Mouse (Mus musculus): ENCODE results near the gene Pglyrp4. TPM values are rescaled to one million over a fixed set of nuclear protein-coding genes. Genes with fewer than 3 reads are reported as not detected.
"Not testable (repeated sequence)": the region's sequence is repeated elsewhere in the genome, so short reads cannot be mapped to it uniquely, and the experiment has no call there.

Gene Pglyrp4
- total RNA-seq (2021): not detected
- long read RNA-seq, experiment 1: 0 reads
- long read RNA-seq, experiment 2: 0 reads

DNA sequence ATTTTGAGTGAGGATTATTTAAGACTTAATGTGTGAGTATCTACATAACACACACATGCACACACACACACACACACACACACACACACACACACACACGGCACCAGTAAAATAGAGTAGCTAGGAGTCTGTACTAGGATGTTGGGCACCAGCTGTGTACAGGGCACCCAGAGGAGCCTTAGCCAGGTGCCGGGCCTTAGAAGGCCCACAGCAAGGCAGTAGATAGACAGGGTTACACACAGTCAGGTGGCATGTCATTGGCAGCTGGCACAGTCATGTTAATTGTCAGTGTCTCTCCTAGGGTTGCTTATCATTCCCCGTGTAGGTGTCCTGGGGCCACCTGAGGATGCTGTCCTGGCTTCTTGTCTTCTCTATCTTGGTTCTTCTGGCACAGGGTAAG, at the start of gene Pglyrp4:
Gene Pglyrp4, plus strand, starts transcription at position 301 of the 400 bp plus-strand sequence.
- no peak for TF ChIP-seq CTCF (IDR thresholded peaks at IDR 0.05)
- intact Hi-C loops (cut with DNase I): no loop called here
- Histone ChIP-seq H3K27ac (no peak within 1 kb of the TSS), H3K4me3 (no peak within 1 kb of the TSS)
- DNase-seq (ENCODE audit: extremely low spot score in 1 of 2, low spot score in 2 of 2): no peak

DNA sequence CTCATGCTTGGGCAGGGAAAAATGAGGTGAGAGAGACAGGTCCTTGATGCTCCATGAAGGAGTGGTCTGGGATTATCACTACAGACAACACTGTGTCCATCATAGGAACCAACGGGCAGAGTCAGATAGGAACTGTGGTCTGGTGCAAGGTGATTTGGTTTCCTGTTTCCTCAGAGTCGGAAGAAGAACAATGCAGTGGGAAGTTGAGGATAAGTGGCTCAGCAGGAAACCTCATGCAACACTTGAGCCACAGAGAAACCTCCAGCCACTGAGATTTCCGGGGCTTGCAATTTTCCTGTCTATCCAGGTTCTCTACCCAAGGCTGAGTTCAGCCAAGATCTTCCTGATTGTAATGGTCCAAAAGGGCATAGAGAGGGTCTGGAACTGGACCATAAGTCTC, 48.0 kb upstream of the Pglyrp4 start:
- H3K4me3 ChIP-seq: no peak overlapping the region
- no peak for DNase-seq (ENCODE audit: extremely low spot score in 1 of 2, low spot score in 2 of 2)
- TF ChIP-seq CTCF (IDR thresholded peaks at IDR 0.05): no peak
- H3K27ac ChIP-seq: no peak overlapping the region
- intact Hi-C loops (cut with DNase I): no loop called here

DNA sequence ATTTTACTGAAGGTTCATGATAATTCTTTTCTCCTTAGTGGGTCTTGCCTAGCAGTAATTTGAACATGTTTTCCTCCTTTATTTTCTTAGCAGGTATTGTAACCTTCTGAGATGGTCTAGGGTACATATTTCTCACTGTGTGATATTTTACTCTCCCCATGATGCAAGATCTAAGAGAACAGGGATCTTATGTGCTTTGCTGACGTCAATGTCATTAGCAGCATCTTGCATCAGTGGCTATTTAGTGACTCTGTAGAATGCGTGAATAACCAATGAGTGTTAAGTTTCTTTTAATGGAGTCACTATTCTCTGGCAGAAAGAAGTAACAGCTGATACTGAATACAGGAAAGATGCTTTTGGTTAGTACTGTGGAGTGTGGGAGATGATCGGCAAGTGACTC, 42.8 kb upstream of the Pglyrp4 start:
- Histone ChIP-seq H3K27ac (no peak overlapping the region), H3K4me3 (no peak overlapping the region)
- DNase-seq (ENCODE audit: extremely low spot score in 1 of 2, low spot score in 2 of 2): no peak
- intact Hi-C loops (cut with DNase I): no loop called here
- TF ChIP-seq CTCF (IDR thresholded peaks at IDR 0.05): no peak

DNA sequence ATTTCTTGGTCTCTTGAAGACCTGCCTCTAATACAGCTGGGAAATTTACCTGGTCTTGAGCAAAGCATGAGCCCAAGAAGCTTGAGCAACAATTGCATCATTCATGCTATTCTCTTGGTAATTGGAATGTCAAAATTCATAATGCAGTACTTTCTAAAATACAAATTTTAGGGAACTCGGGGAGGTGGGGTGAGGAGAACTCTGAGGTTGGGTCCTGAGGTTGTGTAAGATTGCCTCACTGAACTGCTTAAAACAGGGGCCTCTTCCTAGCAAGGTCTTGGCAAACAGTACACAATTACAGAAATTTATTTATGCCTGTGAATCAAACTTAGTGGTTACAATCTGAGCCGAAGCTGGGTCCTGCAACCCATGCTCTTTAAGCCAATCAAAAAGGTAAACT, 39.9 kb upstream of the Pglyrp4 start:
- intact Hi-C loops (cut with DNase I): no loop called here
- no peak for TF ChIP-seq CTCF (IDR thresholded peaks at IDR 0.05)
- no peak for DNase-seq (ENCODE audit: extremely low spot score in 1 of 2, low spot score in 2 of 2)
- Histone ChIP-seq H3K4me3 (no peak overlapping the region), H3K27ac (no peak overlapping the region)

DNA sequence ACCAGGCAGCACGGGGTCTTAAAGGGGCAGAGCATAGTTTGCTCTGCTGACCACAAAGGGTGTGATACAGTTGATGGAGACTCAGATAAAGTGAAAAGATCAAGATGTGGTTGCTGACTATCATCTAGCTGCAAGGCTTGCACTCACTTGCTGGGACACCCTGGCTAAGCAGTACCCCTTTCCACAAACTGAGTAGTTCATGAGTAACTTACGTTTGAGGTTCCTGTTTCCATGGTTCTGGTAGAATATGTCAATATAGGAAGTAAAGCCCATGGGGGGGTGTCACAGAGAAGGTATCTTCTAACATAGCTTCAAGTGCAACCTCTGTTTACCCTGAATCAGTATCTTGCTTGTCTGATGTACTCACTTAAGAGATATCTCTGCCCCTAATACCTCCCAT, 33.2 kb upstream of the Pglyrp4 start:
- intact Hi-C loops (cut with DNase I): no loop called here
- no peak for DNase-seq (ENCODE audit: extremely low spot score in 1 of 2, low spot score in 2 of 2)
- no peak for TF ChIP-seq CTCF (IDR thresholded peaks at IDR 0.05)
- Histone ChIP-seq H3K27ac (no peak overlapping the region), H3K4me3 (no peak overlapping the region)

DNA sequence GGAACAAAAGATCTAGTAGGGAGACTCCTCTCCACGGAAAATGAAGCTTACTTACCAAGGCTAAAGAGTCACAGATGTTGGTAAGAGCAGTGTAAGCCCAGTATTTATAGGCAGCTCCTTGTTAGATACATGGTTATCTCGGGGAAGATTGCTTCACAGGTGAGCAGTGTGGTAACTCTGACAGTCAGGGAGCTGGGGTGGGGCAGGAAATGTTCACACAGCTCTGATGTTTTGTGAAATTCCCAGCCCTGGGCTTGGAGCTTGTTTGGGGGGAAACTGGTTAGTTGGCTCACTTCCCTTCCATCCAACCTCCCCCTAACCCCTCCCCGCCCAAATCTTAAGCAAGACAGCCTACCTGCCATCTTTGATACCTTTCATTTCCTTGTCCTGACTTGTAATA, 31.1 kb upstream of the Pglyrp4 start, which contains the start of gene S100a9:
Gene S100a9, minus strand, starts transcription at position 109 of the 400 bp plus-strand sequence.
- Histone ChIP-seq H3K27ac (no peak within 1 kb of the TSS), H3K4me3 (no peak within 1 kb of the TSS)
- no peak for DNase-seq (ENCODE audit: extremely low spot score in 1 of 2, low spot score in 2 of 2)
- TF ChIP-seq CTCF (IDR thresholded peaks at IDR 0.05): no peak
- intact Hi-C loops (cut with DNase I): no loop called here

- no peak for TF ChIP-seq CTCF (IDR thresholded peaks at IDR 0.05)
- intact Hi-C loops (cut with DNase I): no loop called here
- Histone ChIP-seq H3K4me3 (no peak overlapping the region), H3K27ac (no peak overlapping the region)
- no peak for DNase-seq (ENCODE audit: extremely low spot score in 1 of 2, low spot score in 2 of 2)
Observed at GRCm38 (mm10) chr3:90702244-90702643, 24.5 kb upstream of the Pglyrp4 start.

GRCm38 (mm10) chr3:90708523-90709202, 18.0 kb upstream of the Pglyrp4 start:
- Histone ChIP-seq H3K27ac (no peak overlapping the region), H3K4me3 (no peak overlapping the region)
- TF ChIP-seq CTCF (IDR thresholded peaks at IDR 0.05): peak; percentile 89
- intact Hi-C loops (cut with DNase I): loop anchor here (1.0 to 5.0 kb wide), 3 partner anchors 56 to 296 kb away; partner anchors contain the start of genes S100a7a and Snapin
- DNase-seq (ENCODE audit: extremely low spot score in 1 of 2, low spot score in 2 of 2): peak; percentile 13 to 22

GRCm38 (mm10) chr3:90709591-90710460, 16.9 kb upstream of the Pglyrp4 start:
- peak; percentile 79 to 86 for DNase-seq (ENCODE audit: extremely low spot score in 1 of 2, low spot score in 2 of 2)
- Histone ChIP-seq H3K4me3 (no peak overlapping the region), H3K27ac (no peak overlapping the region)
- intact Hi-C loops (cut with DNase I): loop anchor here (1.0 to 5.0 kb wide), 3 partner anchors 58 to 298 kb away; partner anchors contain the start of genes S100a7a and Snapin
- peak; percentile 98 for TF ChIP-seq CTCF (IDR thresholded peaks at IDR 0.05)

DNA sequence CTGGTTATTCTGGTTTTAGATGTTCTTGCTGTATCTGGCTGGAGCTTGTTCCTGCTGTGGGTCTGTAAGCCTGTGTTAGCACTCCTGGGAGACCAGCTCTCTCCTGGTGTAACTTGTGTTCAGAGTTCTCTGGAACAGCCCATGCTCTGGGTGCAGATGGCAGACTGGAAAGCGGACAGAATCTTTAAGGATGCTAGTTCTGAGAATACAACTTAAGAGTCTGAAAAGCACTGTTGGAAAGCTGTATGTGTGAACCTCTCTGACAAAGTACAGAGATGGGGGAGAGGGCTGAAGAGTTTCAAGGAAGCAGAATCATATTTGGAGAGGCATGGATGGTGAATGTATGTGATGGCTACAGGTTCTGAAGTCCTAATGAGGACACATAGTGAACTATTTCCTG, 23.0 kb downstream of the Pglyrp4 start:
- DNase-seq (ENCODE audit: extremely low spot score in 1 of 2, low spot score in 2 of 2): no peak
- no peak for TF ChIP-seq CTCF (IDR thresholded peaks at IDR 0.05)
- Histone ChIP-seq H3K4me3 (no peak overlapping the region), H3K27ac (no peak overlapping the region)
- intact Hi-C loops (cut with DNase I): no loop called here

DNA sequence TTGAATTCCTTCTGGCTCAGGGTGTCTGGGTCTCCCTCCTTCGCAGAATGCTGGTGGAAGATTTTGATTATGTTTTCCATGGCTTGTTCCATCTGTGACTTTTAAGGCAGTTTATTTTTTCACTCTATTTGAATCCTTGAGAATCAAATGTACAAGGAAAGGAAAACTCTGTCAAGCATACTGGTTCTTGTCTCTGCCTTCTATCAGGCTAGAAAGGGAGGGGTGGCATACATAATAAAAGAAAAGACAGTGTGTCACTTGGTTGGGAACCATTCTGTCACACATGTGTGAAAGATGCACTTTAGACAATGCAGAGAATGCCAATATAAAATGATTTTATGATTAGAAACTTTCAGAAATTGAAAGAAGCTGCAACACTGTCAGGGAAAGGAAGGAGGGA, 51.1 kb downstream of the Pglyrp4 start, which contains the start of gene Gm5849:
Gene Gm5849, minus strand, starts transcription at position 101 of the 400 bp plus-strand sequence.
- intact Hi-C loops (cut with DNase I); H3K4me3 ChIP-seq; DNase-seq (ENCODE audit: extremely low spot score in 1 of 2, low spot score in 2 of 2); H3K27ac ChIP-seq: not testable (repeated sequence)

Other genes starting within 250 kb of the Pglyrp4 start
- 10 to 100 TPM; 48.8 to 50.9 TPM for gene Snapin, start 235.9 kb upstream of the Pglyrp4 start, total RNA-seq (2021)
- 100 to 1,000 TPM; 164 TPM for gene Chtop, start 217.4 kb upstream of the Pglyrp4 start, total RNA-seq (2021)
- 100 to 1,000 TPM; 119 to 123 TPM for gene S100a1, start 212.5 kb upstream of the Pglyrp4 start, total RNA-seq (2021)
- gene S100a13, start 212.5 kb upstream of the Pglyrp4 start, total RNA-seq (2021): 10 to 100 TPM; 15.4 to 18.1 TPM
- under 1 TPM in 1 of 2 experiments, not detected in 1; 0.34 TPM for gene S100a14, start 200.1 kb upstream of the Pglyrp4 start, total RNA-seq (2021)
- gene S100a16, start 189.7 kb upstream of the Pglyrp4 start, total RNA-seq (2021): 10 to 100 TPM; 60.2 to 70.1 TPM
- under 1 TPM; 0.56 to 0.81 TPM for gene S100a3, start 166.3 kb upstream of the Pglyrp4 start, total RNA-seq (2021)
- gene S100a2, start 136.7 kb upstream of the Pglyrp4 start, total RNA-seq (2021): not detected
- gene Gm42674, start 125.0 kb upstream of the Pglyrp4 start, total RNA-seq (2021): not detected
- gene S100a4, start 123.1 kb upstream of the Pglyrp4 start, total RNA-seq (2021): 1 to 10 TPM; 4.6 to 4.8 TPM
- not detected for gene S100a5, start 118.4 kb upstream of the Pglyrp4 start, total RNA-seq (2021)
- gene S100a6, start 114.0 kb upstream of the Pglyrp4 start, total RNA-seq (2021): 10 to 100 TPM; 28.8 to 31.0 TPM
- 1 to 10 TPM in 1 of 2 experiments, under 1 TPM in 1; 0.72 to 1.1 TPM for gene S100a7a, start 72.9 kb upstream of the Pglyrp4 start, total RNA-seq (2021)
- gene S100a8, start 57.9 kb upstream of the Pglyrp4 start, total RNA-seq (2021): 1 to 10 TPM in 1 of 2 experiments, not detected in 1; 3.0 TPM
- gene S100a9, start 31.2 kb upstream of the Pglyrp4 start, total RNA-seq (2021): 1 to 10 TPM in 1 of 2 experiments, not detected in 1; 2.1 TPM
- gene Gm5849, start 51.0 kb downstream of the Pglyrp4 start, total RNA-seq (2021): not detected